Mouse (Mus musculus): ENCODE measurements around the gene Bsn. TPM values are rescaled to one million over a fixed set of nuclear protein-coding genes. Genes with fewer than 3 reads are reported as not detected.
"Not testable (repeated sequence)": the region's sequence is repeated elsewhere in the genome, so short reads cannot be mapped to it uniquely, and the experiment has no call there.

The Bsn gene
- total RNA-seq, 2 experiments from 2014 or later: 3.2 to 4.3 TPM

DNA sequence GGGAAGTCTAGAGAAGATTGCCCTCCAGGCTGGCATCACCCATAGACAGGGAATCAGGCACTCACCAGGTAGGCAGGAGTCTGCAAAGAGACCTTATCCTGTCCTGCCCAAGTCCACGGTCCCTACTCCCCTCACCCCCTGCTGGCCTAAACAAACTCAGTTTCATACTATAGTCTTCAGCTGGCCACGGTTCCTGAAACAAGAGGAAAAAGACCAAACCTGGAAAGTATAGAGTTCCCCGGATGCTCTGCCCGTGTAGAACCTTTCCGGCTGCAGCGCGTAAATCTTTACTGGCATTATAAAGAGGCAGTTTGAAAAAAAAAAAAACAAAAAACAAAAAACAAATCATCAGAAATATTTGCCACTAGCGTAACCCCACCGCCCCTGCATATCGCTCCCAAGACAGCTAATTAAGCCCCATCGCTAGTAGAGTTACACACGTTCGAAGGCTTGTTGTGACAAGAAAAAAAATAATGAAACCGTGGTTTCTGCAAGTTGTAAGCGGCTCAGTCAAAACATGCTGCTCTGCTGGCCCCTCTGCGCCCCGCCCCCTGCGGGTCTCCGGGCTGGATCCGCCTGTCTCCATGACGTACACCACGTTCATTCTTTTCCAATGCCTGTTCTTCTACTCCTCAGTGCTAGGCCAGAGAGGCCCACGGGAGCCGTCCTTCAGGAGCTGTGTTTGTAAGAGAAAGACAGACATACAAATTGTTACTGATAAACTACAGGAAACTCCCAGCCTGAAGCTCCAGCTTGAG lies 6.9 kb upstream of the Bsn start:
- DNase-seq: peak in 1 of 2 experiments; percentile 38

DNA sequence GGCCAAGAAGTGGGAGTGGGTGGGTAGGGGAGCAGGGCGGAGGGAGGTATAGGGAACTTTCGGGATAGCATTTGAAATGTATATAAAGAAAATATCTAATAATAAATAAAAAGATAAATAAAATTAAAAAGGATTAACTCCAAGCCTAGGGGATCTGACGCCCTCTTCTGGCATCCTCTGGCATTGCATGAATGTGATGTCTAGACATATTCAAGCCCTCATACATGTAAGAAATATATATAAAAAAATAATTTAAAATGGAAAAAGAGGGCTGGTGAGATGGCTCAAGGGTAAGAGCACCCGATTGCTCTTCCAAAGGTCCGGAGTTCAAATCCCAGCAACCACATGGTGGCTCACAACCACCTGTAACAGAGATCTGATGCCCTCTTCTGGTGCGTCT lies 6.0 kb upstream of the Bsn start:
- DNase-seq: not testable (repeated sequence)

DNA sequence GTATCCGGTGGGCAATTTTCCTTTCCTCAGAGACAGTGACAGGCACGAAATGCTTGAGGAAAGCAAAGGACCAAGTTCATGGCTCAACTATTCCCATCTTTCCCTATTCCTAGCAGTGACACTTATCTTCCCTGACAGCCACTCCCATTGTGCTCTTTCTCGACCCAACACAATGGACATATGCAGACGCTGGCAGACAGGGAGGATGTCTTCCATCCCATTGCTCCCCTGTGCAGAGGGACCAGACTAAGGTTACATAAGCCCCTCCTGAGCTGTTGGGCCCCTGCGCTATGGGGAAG lies 747 bp downstream of the Bsn start:
- no peak for DNase-seq

DNA sequence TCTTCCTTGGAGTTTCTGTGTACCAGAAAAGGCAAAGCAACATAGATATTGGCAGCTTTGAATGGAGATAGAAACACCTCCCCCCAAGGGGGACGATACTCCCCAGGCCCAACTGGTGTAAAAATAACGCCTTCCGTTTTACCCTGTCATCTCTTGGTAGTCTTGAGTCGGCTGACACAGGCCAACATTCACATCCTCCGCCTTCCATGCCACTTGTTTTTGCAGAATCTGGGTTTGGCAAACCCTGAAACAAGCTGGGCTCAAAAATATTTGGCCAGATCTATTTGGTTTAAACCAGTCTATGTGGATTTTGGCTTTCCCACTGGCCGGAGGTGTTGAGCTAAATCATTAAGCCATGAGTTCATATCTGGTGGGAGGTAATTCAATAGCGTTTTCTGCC lies 1.2 kb downstream of the Bsn start:
- DNase-seq: no peak

DNA sequence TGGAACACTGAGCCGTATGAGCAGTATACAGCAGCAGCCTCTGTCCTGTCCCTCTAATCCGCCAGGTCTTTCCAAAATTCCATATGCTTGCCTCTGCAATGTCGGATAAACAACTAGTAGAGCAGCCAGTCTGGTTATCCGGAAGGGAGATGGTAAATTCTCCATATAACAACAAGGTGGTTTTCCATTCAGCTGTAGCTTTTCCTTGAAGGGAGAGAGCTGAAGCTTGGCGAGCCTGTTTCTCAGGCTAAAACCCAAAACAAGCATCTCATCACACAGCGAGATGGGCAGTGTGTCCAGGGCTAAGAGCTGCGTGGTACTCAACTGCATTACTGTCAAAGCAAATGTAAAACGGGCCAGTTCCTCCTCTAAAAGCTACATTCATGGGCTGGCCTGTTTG lies 1.7 kb downstream of the Bsn start:
- DNase-seq: no peak

DNA sequence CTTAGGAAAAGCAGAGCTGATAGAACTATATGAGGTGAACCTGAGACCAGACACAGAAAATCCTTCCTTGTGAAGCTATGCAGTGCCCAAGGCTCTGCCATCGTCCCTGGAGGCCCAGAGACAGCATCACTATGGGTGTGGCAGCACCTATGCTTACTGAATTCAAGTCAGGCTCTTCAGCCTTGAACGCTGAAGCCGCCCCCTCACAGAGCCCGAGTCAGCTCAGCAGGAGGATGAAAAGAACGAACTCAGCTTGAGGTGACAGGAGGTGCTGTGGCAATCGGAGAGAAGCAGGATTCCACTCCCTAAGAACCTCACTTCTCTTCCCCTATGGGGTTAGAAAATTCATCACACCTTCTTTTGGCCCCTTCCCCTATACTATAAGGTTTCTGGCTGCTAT lies 2.6 kb downstream of the Bsn start:
- DNase-seq: no peak

DNA sequence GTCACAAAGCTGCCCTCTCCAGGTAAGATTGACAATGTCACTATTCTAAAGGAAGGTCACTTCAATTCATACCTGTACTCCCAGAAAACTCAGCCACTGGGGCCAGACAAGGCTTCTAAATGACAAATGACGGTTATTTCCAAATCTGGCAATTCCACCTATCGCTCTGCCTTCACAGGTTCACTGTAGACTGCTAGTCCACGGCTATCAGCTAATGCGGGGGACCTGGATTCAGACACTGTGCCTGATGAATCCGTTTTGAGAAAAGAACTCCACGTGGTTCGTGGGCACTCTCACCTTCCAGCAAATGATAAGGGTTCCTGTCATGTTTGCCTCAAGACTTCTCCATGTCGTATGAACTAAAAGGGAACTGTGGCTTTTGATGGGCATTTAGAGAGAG lies 4.4 kb downstream of the Bsn start:
- no peak for DNase-seq

DNA sequence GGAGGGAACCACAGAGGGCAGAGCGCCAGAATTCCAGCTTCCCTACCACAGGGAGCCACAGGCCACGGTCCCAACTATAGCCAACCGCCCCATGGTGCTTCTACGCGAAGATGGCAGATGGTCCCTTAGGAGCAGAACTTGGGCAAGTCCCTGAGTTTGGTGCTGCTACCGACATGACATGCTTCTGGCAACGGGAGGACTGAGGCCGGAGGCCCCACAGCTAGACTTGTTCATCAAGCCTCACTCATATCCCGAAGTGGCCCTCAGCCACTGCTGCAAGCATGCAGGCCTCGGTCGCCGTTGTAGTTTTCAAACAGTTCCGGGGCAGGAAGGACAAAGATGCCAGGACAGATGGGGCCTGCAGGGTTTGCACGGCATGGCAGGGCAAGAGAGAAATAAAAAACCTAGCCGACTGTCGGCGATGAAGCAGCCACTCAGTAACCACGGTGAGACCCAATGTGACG lies 6.6 kb downstream of the Bsn start:
- no peak for DNase-seq

DNA sequence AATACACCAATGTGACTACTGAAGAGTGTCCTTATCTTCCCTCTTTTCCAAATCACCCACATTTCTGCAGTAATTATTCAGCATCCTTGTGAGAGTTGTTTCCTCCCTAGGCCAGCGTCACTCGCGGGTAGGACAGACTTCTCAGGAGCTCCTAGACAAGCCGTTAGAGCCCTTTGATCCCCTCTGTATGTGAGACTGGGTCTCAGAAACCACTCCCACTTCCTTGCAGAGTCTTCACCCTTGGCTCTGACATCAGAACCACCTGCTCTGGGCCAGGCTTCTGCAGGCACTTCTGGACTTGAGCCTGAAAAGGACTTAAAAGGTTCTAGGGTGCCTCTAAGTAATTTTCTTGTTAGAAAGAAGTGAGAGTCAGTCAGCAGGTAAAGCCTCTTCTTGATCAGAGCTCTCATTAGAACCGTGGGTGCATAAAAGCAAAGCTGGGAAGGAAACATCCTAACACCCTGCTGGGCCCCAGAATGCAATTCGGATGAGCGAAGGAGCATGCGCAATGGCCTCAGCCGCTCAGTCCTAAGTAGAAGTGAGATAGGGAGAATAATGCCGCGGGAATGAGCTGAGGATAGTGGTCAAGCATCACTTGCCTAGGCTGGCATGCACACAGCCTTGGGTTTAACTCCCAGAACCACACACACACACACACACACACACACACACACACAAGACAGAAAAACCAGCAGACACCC lies 7.2 kb downstream of the Bsn start:
- no peak for DNase-seq

DNA sequence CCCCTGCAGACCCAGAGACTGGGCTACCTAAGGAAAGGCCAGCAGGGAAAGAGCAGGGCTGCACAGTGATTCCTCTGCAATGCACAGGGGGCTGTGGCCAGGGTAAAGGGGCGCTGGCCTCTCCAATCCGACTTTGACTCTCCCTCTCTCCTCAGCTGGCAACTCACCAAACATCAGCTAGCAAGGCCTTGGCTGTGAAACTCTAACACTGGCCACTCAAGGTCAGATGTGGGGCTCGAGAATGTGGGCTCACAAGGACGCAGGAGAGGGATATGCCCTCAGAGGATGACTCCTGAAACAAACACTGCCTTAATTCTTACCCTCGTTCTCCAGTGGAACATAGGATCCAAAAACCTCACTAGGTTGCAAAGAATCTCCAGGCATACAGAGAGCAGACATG lies 11.8 kb downstream of the Bsn start:
- DNase-seq: peak; percentile 61 to 67

DNA sequence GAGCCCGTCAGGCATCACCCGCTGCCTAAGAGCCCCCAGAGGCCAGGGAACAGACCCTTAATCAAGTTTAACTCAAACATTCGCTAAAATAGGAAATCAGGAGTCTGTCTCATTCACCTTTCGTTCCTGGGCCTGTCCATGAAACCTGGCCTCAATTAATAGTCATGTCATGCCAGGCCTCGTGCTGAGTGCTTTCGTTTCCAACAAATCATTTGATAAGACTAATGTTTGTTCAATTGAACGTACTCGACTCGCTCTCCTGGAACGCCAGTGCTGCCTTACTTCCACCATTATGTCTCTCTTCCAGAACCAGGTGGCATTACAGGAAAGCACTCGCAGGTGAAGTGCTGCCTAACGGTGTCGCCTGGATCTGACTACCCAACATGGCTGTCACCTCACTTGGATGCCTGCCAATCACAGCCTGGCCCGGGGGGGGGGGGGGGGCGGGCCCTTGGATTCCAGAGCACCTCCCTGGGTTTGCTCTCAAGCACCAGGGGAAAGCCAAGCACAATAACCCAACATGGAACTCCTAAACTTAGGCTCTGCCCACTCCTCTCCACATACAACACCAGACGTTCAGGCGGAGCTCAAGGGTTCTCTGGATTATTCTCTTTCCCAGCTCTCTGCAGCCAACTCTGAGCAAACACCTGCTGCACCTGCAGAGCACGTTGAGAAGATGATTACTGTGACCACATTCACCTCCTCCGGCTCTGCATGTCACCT lies 14.9 kb downstream of the Bsn start:
- DNase-seq: no peak

DNA sequence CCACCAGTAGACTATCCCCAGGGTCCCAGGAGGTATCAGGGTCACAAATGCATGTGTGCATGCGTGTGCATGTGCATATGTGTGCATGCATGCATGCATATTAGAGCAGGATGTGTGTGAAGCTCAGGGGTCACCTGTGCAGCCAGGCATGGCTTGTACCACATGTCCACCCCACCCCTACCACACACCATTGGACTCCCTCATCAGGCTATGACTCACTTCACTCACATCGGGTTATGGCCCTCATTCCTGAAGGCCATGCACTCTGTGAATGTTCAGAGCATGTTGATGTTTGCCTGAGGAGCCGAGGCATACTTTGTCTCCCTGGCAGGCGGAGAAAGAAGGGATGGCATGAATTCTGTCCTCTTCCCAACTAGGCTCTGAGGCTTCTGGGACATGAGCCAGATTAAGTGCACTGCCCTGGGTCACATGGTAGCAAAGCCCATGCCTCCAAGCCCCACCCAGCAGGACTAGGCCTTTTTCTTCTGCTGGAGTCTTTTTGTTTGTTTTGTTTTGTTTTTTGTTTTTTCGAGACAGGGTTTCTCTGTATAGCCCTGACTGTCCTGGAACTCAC lies 17.3 kb downstream of the Bsn start:
- peak; percentile 19 to 29 for DNase-seq

DNA sequence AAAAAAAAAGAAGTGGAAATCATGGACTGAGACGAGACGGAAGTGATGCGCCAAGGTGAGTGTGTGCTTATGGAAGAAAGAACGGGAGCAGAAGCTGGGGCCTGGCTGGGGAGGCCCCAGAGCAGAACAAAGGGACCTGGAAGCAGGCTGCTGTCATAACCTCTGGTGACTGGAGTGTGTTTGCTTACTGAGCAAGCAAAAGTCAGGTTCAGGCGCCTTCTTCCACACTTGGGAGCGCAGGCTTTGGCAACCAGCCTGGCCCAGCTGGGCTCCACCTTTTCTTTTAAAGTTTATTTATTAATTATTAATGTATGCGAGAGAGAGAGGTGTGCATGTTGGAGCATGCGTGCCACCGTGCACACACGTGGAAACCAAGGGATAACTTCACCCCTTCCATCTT lies 20.4 kb downstream of the Bsn start:
- no peak for DNase-seq

DNA sequence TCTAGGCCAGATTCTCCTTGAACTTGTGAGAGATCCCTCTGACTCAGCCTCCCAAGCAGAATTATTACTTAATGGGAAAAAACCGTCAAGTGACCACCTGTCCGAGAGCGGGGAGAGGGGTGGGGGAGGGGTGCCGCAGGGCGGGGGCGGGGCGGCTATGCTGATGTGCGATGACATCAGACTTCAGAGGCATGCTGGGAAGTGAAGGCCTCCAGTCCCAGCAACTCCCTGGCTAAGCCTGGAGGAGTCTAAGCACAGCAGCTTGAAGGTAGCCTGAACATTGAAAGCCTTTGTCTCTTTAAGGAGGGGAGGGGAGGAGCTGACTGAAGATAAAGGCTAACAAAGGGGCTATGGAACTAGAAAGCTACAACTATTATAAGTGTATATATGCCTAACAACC lies 25.0 kb downstream of the Bsn start:
- no peak for DNase-seq

DNA sequence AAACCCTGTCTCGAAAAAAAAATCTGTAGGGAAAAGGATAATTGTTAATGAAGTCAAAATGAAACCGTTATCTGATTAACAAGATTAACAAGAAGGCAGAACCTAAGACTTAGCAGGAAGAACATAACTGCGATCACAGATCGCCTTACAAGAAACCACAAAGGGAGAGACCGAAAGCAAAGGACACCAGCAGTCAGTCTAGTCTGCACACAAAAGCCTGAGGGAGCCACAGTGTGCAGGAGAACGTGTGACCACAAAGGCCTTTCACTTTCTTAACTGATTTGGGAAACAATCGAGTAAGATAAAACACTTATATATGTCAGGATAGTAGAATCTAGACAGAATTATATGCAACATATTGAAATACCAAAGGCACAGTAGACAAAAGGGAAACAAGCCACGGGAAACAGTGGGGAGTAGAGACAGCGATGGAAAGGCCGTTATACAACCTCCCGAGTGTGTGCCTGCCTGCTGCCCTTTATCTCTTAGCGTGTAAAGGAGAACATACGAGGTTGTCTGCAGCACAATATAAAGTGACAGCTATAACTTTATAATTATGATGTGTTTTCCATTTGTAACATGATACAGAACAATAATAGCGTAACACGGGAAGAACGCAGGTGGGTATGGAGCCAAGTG lies 26.4 kb downstream of the Bsn start:
- DNase-seq: no peak

DNA sequence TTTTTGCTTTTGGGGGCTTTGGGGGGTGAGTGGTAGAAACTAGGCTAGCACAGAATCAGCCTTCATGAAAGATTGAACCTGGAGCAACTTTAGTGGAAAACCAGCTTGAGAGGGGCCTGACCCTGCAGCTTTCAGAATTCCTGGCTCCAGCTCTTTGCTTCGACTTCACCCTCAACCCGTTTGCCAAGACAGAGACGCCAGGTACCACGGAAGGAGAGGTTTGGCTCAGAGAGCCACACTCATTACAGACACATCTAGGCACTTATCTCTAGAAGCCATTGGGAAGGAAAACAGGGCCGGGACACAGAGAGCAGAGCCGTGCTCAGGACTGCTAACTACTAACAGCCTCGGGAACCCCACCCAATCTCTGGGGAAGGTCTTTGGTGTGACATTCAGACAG lies 32.3 kb downstream of the Bsn start:
- no peak for DNase-seq

DNA sequence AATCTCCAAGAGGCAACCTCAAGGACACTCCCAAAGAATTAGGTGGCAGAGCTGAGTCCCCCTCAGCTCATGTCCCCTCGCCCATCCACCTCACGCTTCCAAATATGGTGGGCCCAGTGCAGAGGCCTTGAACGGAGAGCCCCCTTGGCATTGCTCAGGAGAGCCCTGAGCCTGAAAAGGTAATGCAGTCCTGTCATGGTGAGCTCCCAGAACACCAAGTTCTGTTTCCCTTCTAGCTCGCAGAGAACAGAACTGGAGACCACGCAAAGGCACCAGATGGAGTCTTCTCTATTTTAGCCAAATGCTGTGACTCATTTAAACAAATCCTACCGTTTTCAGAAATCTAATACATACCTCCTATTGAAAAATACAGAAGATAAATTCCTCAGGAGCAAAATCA lies 32.7 kb downstream of the Bsn start:
- DNase-seq: no peak

DNA sequence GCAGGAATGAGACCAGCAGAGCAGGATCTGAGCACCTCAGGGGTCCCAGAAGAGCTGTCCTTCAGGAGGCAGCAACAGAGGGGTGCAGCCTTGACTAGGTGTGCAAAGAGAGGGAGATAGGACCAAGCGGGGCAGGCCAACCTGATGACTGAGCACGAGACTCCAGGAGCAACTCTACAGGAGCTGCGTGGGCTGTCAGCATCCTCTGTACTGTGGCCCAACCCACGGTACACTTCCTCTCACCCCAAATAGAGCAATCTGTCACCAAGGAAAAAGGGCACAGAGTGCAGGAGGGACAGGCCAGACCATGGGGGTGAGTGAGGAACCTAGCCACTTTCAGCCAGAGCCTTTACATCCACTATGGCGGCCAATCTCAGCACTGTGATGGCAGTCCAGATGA lies 33.4 kb downstream of the Bsn start:
- no peak for DNase-seq

DNA sequence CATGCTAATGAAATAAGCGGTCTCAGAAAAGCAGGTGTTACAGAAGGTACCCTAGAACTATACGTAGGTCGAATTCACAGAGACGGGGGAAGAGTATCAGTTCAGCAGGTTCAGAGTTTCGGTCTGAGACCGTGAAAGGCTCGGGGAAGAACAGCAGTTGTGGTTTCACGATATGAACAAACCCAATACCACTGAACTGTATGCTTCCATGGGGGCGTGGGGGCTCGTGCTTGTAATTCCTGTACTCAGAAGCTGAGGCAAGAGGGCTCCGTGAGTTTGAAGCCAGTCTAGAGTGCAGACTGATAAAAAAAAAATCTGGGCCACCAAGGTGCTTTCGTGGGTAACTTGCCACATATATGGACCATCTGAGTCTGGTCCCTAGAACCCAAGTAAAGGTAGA lies 35.4 kb downstream of the Bsn start:
- no peak for DNase-seq

DNA sequence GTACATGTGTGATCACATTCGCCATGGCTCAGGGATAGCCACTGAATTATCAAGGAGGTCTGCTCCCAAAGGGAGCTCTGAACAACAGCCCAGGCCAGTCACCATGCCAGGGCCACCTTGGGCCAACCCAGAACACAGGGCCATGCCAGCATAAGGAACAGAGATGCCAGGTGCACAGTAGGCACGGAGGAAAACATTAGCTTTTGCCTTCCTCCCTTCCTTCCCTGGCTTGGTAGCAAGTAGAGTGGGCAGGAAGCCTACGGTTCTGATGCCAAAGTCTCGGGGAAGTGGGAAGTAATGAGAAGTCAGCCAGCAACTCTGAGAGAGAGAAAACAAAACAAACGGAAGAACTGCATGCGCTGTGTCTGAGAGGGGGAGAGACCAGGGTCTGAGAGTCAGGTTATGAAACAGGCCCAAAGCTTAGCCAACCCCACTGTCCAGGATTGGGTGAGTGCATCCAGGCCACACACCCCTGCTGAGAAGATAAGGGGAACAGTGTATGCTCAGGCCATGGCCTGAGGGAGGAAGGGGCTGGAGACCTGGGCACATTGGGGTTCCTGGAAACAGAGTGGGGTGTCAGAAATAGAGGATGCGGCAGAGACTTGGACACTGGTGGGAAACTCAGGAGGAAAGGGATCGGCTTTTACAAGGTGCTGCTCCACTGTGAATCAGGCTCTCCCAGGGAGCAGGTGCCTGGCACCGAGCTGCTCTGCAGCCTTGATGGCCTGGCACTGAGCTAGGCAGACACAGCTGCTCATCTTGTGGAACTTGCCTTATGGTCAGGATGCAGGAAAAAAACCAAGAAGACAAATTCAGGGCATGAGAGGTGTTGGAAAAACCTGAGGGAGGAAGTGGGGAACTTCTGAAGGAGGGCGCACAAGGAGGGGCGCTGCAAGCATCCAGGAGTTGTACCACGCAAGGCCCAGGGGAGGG lies 36.4 kb downstream of the Bsn start:
- no peak for DNase-seq

DNA sequence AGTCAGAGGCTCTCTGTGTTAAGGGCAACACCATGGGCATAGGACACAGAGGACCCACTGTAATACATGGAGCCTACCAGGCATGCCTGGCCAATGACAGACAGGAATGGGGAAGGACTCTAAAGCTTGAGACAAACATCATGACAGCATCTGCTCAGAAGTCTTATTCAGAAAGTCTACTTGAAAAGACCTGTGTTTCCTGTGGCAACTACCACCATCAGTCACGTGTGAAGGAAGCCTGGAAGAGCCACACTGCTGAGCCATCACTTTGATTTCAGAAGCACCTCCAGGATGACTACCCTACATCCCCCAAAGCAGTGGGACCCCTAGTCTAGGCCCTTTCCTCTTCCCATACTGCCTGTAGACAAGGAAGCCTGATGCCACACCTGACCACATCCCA lies 39.7 kb downstream of the Bsn start:
- no peak for DNase-seq
